Mouse (Mus musculus) cerebellum, adult 9-10 months (tissue): ENCODE measurements around the gene Slc7a1.

Source experiments
- DNase-seq: peaks from one replicate; pipeline ENCODE4 v3.0.0; 2022

The Slc7a1 gene

DNA sequence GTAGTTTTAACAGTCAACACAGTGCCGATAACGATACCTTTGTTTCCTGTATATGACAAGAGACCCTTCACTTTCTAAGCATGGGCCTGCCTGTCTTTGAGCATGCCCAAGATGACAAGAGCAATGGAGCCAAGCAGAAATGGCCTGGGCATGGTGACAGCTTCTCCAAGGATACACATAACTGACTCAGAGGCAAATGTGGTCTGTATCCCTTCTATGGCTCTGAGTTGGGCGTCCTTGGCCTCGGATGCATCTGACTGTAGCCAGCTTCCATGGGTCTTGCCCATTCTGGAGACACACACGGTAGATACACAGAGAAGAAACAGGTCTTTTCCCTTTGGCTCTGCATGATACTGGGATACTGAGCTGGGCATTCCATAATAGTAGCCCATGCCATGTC, 84.8 kb downstream of the Slc7a1 start:
- no peak for DNase-seq

- DNase-seq = no peak
Measured at GRCm38 (mm10) chr5:148312443-148312842, 87.3 kb downstream of the Slc7a1 start.

- no peak for DNase-seq
Measured at GRCm38 (mm10) chr5:148310790-148311189, 88.9 kb downstream of the Slc7a1 start.

- no peak for DNase-seq
Measured at GRCm38 (mm10) chr5:148304112-148304511, 95.6 kb downstream of the Slc7a1 start.

DNA sequence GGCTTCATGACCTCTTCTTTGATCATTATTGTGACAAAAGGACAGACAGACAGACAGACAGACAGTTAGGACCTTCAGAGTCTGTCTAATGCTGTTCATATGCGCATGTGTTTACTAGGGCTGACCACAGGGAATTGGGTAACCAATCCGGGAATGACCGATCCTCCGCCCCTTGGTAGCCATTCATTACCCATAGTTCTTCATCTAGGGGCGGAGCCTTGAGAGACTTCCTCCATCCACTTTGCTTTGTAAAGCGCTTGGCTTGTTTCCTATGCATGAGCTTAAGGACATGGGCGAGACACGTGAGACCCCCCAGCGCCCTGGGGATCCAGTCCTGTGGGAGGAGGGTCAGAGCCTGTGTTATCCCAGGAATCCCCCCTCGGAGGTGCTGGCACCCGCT, 96.7 kb downstream of the Slc7a1 start:
- no peak for DNase-seq

DNA sequence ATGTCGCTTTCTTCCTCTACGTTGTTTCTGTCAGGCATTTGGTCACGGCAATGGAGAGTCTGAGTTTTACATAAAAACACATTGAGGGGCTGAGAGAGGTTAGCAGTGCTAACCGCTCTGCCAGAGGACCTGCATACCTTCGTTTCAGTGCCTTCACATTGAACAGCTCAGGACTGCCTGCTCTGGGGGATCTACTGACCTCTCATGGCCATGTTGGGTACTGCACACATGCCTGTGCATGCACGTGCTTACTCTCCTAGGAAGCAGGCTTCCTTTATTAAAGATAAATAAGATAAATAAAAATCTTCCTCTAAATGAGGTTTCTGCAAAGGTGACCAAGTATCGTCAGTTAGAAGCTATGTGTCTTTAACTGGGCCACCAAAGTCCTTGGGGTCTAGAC, 106.4 kb downstream of the Slc7a1 start:
- DNase-seq = no peak

DNA sequence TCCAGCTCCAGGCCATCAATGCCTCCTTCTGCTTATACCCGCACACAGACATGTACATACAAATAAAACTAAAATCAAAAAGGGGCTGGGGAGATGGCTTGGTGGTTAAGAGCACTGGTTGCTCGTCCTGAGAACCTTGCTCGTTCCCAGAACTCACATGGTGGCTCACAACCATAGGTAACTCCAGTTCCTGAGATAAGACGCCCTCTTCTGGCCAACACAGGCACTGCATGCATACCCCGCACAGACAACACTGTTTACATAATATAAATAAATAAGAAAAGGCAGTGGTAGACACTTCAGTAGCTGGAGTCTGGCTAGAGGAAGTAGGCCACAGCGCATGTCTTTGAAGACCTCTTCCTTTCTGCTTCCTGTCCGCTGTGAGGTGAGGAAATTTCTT, 106.8 kb downstream of the Slc7a1 start:
- DNase-seq = no peak

GRCm38 (mm10) chr5:148289951-148290350, 109.8 kb downstream of the Slc7a1 start:
- no peak for DNase-seq

GRCm38 (mm10) chr5:148288804-148289203, 110.9 kb downstream of the Slc7a1 start:
- DNase-seq = no peak

GRCm38 (mm10) chr5:148287529-148287928, 112.2 kb downstream of the Slc7a1 start:
- no peak for DNase-seq

DNA sequence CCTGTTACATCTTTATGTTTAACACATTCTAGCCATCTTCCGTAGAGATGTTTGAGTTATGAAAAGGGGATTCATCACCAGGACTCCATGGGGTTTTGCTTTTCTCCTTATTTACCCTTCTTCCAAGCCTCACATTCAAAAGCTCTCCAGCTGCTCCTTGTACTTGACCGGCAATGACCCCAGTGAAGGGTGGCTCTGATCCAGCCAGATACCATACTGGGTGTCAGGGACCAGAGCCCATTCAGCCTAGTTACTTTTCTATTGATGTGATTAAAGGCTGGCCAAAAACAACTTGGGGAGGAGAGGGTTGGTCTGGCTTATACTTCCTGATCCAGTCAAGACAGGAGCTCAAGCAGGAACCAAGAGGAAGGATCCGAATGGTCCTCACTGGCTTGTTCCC, 116.1 kb downstream of the Slc7a1 start:
- no peak for DNase-seq

- no peak for DNase-seq
Measured at GRCm38 (mm10) chr5:148283177-148283576, 116.5 kb downstream of the Slc7a1 start.

DNA sequence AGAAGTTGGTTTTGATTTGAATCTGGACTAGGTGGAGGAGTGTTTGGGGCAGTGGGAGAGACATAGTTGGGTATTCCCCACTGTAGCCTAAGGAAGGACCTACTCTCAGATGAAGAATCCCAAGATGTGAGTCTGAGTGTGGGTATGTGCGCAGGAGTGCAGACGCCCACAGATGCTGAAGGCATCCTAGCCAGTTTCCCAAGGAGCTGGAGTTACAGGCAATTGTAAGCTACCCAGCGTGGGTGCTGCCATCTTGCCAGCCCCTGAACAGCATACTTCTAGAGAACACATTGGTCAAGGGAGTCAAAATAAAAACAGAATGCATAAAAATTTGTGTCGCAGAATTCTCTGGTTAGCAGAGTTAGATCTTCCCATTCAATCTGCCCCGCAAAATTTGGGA, 117.1 kb downstream of the Slc7a1 start:
- DNase-seq = no peak

DNA sequence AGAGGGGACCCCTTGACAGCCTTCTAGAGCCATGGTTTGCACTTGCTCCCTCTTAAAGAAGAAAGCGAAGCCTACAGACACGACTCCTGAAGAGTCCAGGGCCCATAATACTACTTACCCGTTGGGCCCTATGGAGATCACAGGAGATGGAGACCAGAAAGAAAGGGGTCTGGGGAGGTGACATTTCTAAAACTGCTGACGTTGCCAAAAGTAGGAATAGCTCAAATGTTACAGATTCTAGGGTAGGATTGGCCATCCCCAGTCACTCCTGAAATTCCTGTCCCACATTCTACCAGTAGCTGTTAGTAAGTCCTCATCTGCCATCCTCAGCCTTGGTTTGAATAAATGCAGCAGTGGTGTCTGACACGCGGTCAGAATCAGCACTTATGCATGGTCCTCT, 117.6 kb downstream of the Slc7a1 start:
- DNase-seq = no peak

DNA sequence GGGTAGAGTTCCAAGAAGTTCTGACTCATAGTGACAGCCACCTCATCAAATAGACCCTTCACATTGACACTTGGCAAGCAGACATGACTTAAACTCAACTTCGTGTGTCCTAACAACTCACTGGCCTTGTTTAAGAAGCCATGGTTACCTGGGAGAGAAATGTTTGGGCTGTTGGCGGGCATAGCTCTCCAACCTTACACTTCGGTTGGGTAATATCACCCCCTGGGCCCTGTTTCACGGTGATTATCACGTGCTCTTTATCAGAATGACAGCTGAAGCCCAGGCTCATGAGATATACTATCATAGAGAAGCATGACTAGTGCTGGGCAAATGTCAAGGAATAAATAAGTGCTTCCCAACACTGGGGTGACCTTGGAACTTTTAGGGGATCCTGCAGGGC, 119.4 kb downstream of the Slc7a1 start:
- no peak for DNase-seq

DNA sequence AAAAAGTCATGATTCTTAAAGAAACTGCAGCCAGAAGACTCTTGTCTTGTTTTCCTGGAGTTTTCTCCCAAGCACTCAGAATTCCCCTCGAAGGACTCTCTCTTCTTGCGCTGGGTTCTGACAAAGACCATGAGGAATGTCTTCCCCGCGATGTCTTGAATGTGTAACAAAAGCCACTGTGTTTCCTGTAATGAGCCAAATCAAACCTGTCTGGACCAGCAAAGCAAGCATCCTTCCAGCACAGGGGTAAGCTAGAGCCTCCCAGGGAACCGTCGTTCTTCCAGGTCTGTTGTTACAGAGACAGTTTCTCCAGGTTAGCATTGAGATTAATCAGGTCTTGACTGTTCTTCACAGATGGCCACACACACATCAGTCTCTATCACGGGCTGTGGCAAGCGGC, 121.5 kb downstream of the Slc7a1 start:
- DNase-seq = no peak
